Mouse (Mus musculus) heart, adult 18-20 months (tissue): ENCODE measurements at regions not wholly inside any gene's neighbourhood (a gene's known extent, or its start where the extent isn't known, plus 50 kb on each side); places are given as distances from the start of the nearest gene placed in this dataset.
"Not testable (repeated sequence)": the region's sequence is repeated elsewhere in the genome, so short reads cannot be mapped to it uniquely, and the experiment has no call there.

Source experiments
- DNase-seq, 2 experiments: peaks; one replicate each; pipeline ENCODE4 v3.0.0; 2021 to 2022; ENCODE audit warnings: mixed read lengths in 1 of 2

- no peak for DNase-seq
Observed at GRCm38 (mm10) chr5:75405496-75405895, 169.2 kb upstream of the Kit start.

GRCm38 (mm10) chr5:75407686-75408085, 167.0 kb upstream of the Kit start:
- no peak for DNase-seq

GRCm38 (mm10) chr5:75410240-75411186, 164.2 kb upstream of the Kit start:
- no peak for DNase-seq

GRCm38 (mm10) chr5:75419282-75419681, 155.4 kb upstream of the Kit start:
- not testable (repeated sequence) for DNase-seq

GRCm38 (mm10) chr5:75432885-75433284, 141.8 kb upstream of the Kit start:
- no peak for DNase-seq

GRCm38 (mm10) chr5:75437924-75438323, 136.8 kb upstream of the Kit start:
- DNase-seq, result no peak

GRCm38 (mm10) chr5:75444024-75444604, 130.6 kb upstream of the Kit start:
- no peak for DNase-seq

- DNase-seq, result no peak
Observed at GRCm38 (mm10) chr5:75446386-75446785, 128.3 kb upstream of the Kit start.

GRCm38 (mm10) chr5:75449913-75450525, 124.7 kb upstream of the Kit start:
- DNase-seq, result no peak

- DNase-seq, result no peak
Observed at GRCm38 (mm10) chr5:75450564-75450963, 124.2 kb upstream of the Kit start.

GRCm38 (mm10) chr5:75451081-75451480, 123.6 kb upstream of the Kit start:
- DNase-seq, result no peak

GRCm38 (mm10) chr5:75451693-75452092, 123.0 kb upstream of the Kit start:
- peak in 1 of 2 experiments; percentile 7 for DNase-seq

GRCm38 (mm10) chr5:75453757-75454390, 120.8 kb upstream of the Kit start:
- DNase-seq, result peak in 1 of 2 experiments; percentile 4

GRCm38 (mm10) chr5:75454961-75455541, 119.7 kb upstream of the Kit start:
- DNase-seq, result no peak

GRCm38 (mm10) chr5:75457403-75457802, 117.3 kb upstream of the Kit start:
- no peak for DNase-seq

- DNase-seq, result no peak
Observed at GRCm38 (mm10) chr5:75458317-75458716, 116.4 kb upstream of the Kit start.

GRCm38 (mm10) chr5:75459758-75460354, 114.9 kb upstream of the Kit start:
- DNase-seq, result no peak

- DNase-seq, result no peak
Observed at GRCm38 (mm10) chr5:75460414-75461025, 114.2 kb upstream of the Kit start.

- DNase-seq, result no peak
Observed at GRCm38 (mm10) chr5:75461368-75461767, 113.3 kb upstream of the Kit start.

GRCm38 (mm10) chr5:75463591-75463990, 111.1 kb upstream of the Kit start:
- DNase-seq, result no peak

GRCm38 (mm10) chr5:75465701-75466100, 109.0 kb upstream of the Kit start:
- DNase-seq, result no peak
